Mouse (Mus musculus) liver, adult 2 months (tissue): ENCODE measurements at regions not wholly inside any gene's neighbourhood (a gene's known extent, or its start where the extent isn't known, plus 50 kb on each side); places are given as distances from the start of the nearest gene placed in this dataset.

ENCODE experiments used
- DNase-seq: peaks from one replicate; pipeline ENCODE4 v3.0.0-alpha.2; 2011; ENCODE audit warnings: low read depth, low spot score; ENCODE audit errors: extremely low read depth
- H3K27ac ChIP-seq: fragments of 200-500 bp; replicated peaks from 2 replicates; pipeline ENCODE4 v1.5.1; 2012; ENCODE audit warnings: low read depth, mild to moderate bottlenecking, control low read depth, inconsistent platforms, low read length; ENCODE audit not compliant: insufficient read depth
- H3K27me3 ChIP-seq: fragments of 200-500 bp; 2 replicates; pipeline ENCODE4 v1.6.1; 2012; ENCODE audit warnings: mild to moderate bottlenecking, moderate library complexity, low read length, inconsistent platforms; ENCODE audit not compliant: control insufficient read depth, insufficient read depth
- H3K36me3 ChIP-seq: fragments of 200-500 bp; 2 replicates; pipeline ENCODE4 v1.6.1; 2012; ENCODE audit warnings: low read length, inconsistent platforms; ENCODE audit not compliant: control insufficient read depth, insufficient read depth
- H3K4me1 ChIP-seq: fragments of 200-500 bp; 2 replicates; pipeline ENCODE4 v1.6.1; 2011; ENCODE audit warnings: low read length; ENCODE audit not compliant: control insufficient read depth, insufficient read depth
- H3K4me3 ChIP-seq: fragments of 200-500 bp; 2 replicates; pipeline ENCODE4 v1.5.1; 2011; ENCODE audit warnings: low read depth, mild to moderate bottlenecking, control low read depth, low read length, moderate library complexity; ENCODE audit not compliant: insufficient read depth
- H3K79me2 ChIP-seq: fragments of 200-500 bp; 2 replicates; pipeline ENCODE4 v1.6.1; 2012; ENCODE audit warnings: inconsistent platforms, mild to moderate bottlenecking, low read length, moderate library complexity; ENCODE audit not compliant: control insufficient read depth, insufficient read depth
- H3K9ac ChIP-seq: fragments of 200-500 bp; 2 replicates; pipeline ENCODE4 v1.6.1; 2012; ENCODE audit warnings: low read depth, mild to moderate bottlenecking, control low read depth, inconsistent platforms, low read length
- CTCF ChIP-seq: fragments of 200-500 bp; IDR thresholded peaks from 2 replicates; pipeline ENCODE4 v1.5.1; 2011; ENCODE audit warnings: low read depth, low read length, control low read depth
- POLR2A ChIP-seq: fragments of 200-500 bp; IDR thresholded peaks from 2 replicates; pipeline ENCODE4 v1.6.1; 2011; ENCODE audit warnings: low read length, control low read depth; ENCODE audit not compliant: insufficient read depth; ENCODE audit errors: extremely low read depth
- WGBS: fragments of 180-500 bp; shearing (Covaris S2); methylation state at CpG from one replicate; pipeline ENCODE4 v1.1.7; 2018; 5-methylcytosine and 5-hydroxymethylcytosine counted together

GRCm38 (mm10) chr4:56325156-56325555 lies 414.7 kb upstream of the Gm26657 start:
- H3K4me3 ChIP-seq, result no peak overlapping the region
- H3K79me2 ChIP-seq, result no peaks in the 10 kb centered on the region
- no peaks in the 10 kb centered on the region for H3K27me3 ChIP-seq
- no peak overlapping the region for H3K27ac ChIP-seq
- no peak for DNase-seq
- H3K36me3 ChIP-seq, result no peaks in the 10 kb centered on the region
- TF ChIP-seq POLR2A (no peak), CTCF (no peak)
- H3K4me1 ChIP-seq, result no peaks in the 10 kb centered on the region
- no peak overlapping the region for H3K9ac ChIP-seq
- WGBS, result 90% methylated on average over 5 of the region's 5 CpGs

- Histone ChIP-seq H3K79me2 (no peaks in the 10 kb centered on the region), H3K27me3 (no peaks in the 10 kb centered on the region), H3K4me3 (no peak overlapping the region), H3K27ac (no peak overlapping the region), H3K4me1 (no peaks in the 10 kb centered on the region), H3K36me3 (no peaks in the 10 kb centered on the region), H3K9ac (no peak overlapping the region)
- WGBS, result 66% methylated on average over 4 of the region's 4 CpGs
- TF ChIP-seq CTCF (no peak), POLR2A (no peak)
- no peak for DNase-seq
Measured at GRCm38 (mm10) chr4:56319134-56319533, 420.7 kb upstream of the Gm26657 start.

DNA sequence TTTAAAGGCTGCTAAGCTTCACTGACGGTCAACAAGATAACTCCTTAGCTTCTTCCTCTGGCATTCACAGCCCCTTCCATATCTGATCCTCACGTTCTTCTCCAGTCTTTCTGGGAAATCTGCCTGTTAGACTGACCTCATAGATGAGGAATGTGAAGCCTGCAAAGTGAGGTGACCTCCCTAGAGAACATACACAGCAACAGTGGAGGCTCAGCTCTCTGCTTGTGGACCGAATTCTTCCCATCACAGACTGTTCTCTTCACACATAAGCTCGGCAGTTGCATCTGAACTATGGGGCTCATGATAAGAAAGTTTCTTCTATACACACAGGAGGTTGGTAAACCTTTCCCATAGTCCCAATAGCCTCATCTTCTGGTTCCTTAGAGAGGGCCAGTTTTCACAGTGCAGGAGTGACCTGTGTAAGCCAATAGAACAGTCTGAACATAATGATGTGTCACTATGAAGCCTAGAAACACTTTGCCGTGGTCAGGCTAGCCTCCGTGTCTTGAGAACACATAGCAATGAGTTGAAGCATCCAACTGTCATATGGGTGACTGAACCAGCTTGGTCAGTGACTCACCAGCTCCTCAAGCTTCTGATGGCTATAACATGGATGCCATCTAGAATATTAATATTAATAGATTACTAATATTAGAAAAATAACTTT lies 434.1 kb upstream of the Gm26657 start:
- Histone ChIP-seq H3K9ac (no peak overlapping the region), H3K36me3 (no peaks in the 10 kb centered on the region), H3K4me1 (no peaks in the 10 kb centered on the region), H3K4me3 (no peak overlapping the region), H3K79me2 (no peaks in the 10 kb centered on the region), H3K27ac (no peak overlapping the region), H3K27me3 (0 out of 2 replicates have a peak, but pooled peaks cover 3% of the 10 kb centered on the region)
- DNase-seq, result no peak
- 65% methylated on average over 6 of the region's 6 CpGs for WGBS
- TF ChIP-seq POLR2A (no peak), CTCF (no peak)

- TF ChIP-seq POLR2A, result no peak
- TF ChIP-seq CTCF, result no peak
- H3K27me3 ChIP-seq, result 0 out of 2 replicates have a peak, but pooled peaks cover 3% of the 10 kb centered on the region
- H3K27ac ChIP-seq, result no peak overlapping the region
- H3K9ac ChIP-seq, result no peak overlapping the region
- H3K36me3 ChIP-seq, result no peaks in the 10 kb centered on the region
- WGBS, result 56% methylated on average over 2 of the region's 2 CpGs
- H3K4me3 ChIP-seq, result no peak overlapping the region
- H3K79me2 ChIP-seq, result no peaks in the 10 kb centered on the region
- no peak for DNase-seq
- H3K4me1 ChIP-seq, result no peaks in the 10 kb centered on the region
Measured at GRCm38 (mm10) chr4:56304275-56304674, 435.6 kb upstream of the Gm26657 start.

GRCm38 (mm10) chr4:56287980-56288379 lies 451.9 kb upstream of the Gm26657 start:
- Histone ChIP-seq H3K36me3 (no peaks in the 10 kb centered on the region), H3K79me2 (no peaks in the 10 kb centered on the region), H3K27ac (no peak overlapping the region), H3K27me3 (no peaks in the 10 kb centered on the region), H3K4me1 (no peaks in the 10 kb centered on the region), H3K9ac (no peak overlapping the region), H3K4me3 (no peak overlapping the region)
- 79% methylated on average over 2 of the region's 2 CpGs for WGBS
- TF ChIP-seq CTCF (no peak), POLR2A (no peak)
- DNase-seq, result no peak

GRCm38 (mm10) chr4:56284490-56284889 lies 455.4 kb upstream of the Gm26657 start:
- no peak for DNase-seq
- H3K4me3 ChIP-seq, result no peak overlapping the region
- H3K27me3 ChIP-seq, result no peaks in the 10 kb centered on the region
- H3K9ac ChIP-seq, result no peak overlapping the region
- TF ChIP-seq CTCF (no peak), POLR2A (no peak)
- H3K36me3 ChIP-seq, result no peaks in the 10 kb centered on the region
- H3K4me1 ChIP-seq, result no peaks in the 10 kb centered on the region
- H3K27ac ChIP-seq, result no peak overlapping the region
- no peaks in the 10 kb centered on the region for H3K79me2 ChIP-seq
- WGBS, result 63% methylated on average over 2 of the region's 2 CpGs
